Mouse (Mus musculus) liver, postnatal 0 days (tissue): Measurements from ENCODE around the gene Wdr3. TPM values are rescaled to one million over a fixed set of nuclear protein-coding genes. Genes with fewer than 3 reads are reported as not detected.
A peak's percentile ranks its signal among the peaks of the same experiment; 100 is the strongest.

Experiments
- ATAC-seq: fragments of 200-750 bp; cut with Nextera tagmentation; 2 replicates; pipeline ENCODE4 v1.8.0; 2017; ENCODE audit warnings: mild to moderate bottlenecking, moderate library complexity
- DNase-seq: peaks from one replicate; pipeline ENCODE4 v3.0.0-alpha.2; 2016
- H3K27ac ChIP-seq: fragments of 300-500 bp; sonication (generic); 2 replicates; pipeline ENCODE4 v1.5.1; 2014; ENCODE audit warnings: antibody characterized with exemption, moderate library complexity, mild to moderate bottlenecking, low read depth
- H3K27me3 ChIP-seq: fragments of 300-500 bp; sonication (generic); 2 replicates; pipeline ENCODE4 v1.6.1; 2014; ENCODE audit warnings: low read length, control low read depth, mixed read lengths; ENCODE audit not compliant: insufficient read depth
- H3K36me3 ChIP-seq: fragments of 300-500 bp; sonication (generic); replicated peaks from 2 replicates; pipeline ENCODE4 v1.6.1; 2014; ENCODE audit warnings: mild to moderate bottlenecking, control low read depth, low read length, moderate library complexity, mixed read lengths; ENCODE audit not compliant: insufficient read depth
- H3K4me1 ChIP-seq: fragments of 300-500 bp; sonication (generic); 2 replicates; pipeline ENCODE4 v1.6.1; 2014; ENCODE audit warnings: antibody characterized with exemption, mild to moderate bottlenecking, control low read depth; ENCODE audit not compliant: insufficient read depth
- H3K4me2 ChIP-seq: fragments of 300-500 bp; sonication (generic); 2 replicates; pipeline ENCODE4 v1.6.1; 2014; ENCODE audit warnings: low read depth, mild to moderate bottlenecking, low read length, moderate library complexity, mixed read lengths
- H3K4me3 ChIP-seq: fragments of 300-500 bp; sonication (generic); 2 replicates; pipeline ENCODE4 v1.5.1; 2014; ENCODE audit warnings: low read depth, low read length
- H3K9ac ChIP-seq: fragments of 300-500 bp; sonication (generic); replicated peaks from 2 replicates; pipeline ENCODE4 v1.6.1; 2014; ENCODE audit warnings: mild to moderate bottlenecking, moderate library complexity
- H3K9me3 ChIP-seq: fragments of 300-500 bp; sonication (generic); 2 replicates; pipeline ENCODE4 v1.6.1; 2016; ENCODE audit warnings: mild to moderate bottlenecking, control low read depth, low read length, mixed read lengths
- CTCF ChIP-seq: sonication (generic); IDR thresholded peaks from 2 replicates; pipeline ENCODE4 v1.5.1; 2016; ENCODE audit warnings: antibody characterized with exemption, low read depth
- EP300 ChIP-seq: IDR thresholded peaks from 2 replicates; pipeline ENCODE4 v1.6.1; 2016; ENCODE audit warnings: antibody characterized with exemption, low read depth, mild to moderate bottlenecking
- WGBS: fragments of 180-500 bp; shearing (Covaris S2); extraction: QIAGEN DNeasy Blood & Tissue Kit; methylation state at CpG from one replicate; pipeline ENCODE4 v1.1.7; 2014; ENCODE audit not compliant: insufficient replicate concordance; 5-methylcytosine and 5-hydroxymethylcytosine counted together
- polyA plus RNA-seq: library from polyadenylated mRNA; unstranded; fragments of >200 nt; fragmentation: Nextera tagmentation; extraction: Ambion mirVana; gene quantifications from 2 replicates; pipeline ENCODE4 v1.2.1, GENCODE M21; 2015

Wdr3 gene
- 9.8 and 12.1 TPM in 2 replicates for polyA plus RNA-seq

GRCm38 (mm10) chr3:100162315-100163105 lies at the start of gene Wdr3, which contains the start of gene Gdap2:
TSS of gene Wdr3 (minus strand) at chr3:100162407.
TSS of gene Gdap2 (plus strand) at chr3:100162381.
- Histone ChIP-seq H3K4me3 (peak within 1 kb of the TSS; percentile 75), H3K9ac (peak within 1 kb of the TSS; percentile 80), H3K27me3 (no peaks in the 10 kb centered on the region), H3K36me3 (peaks cover 13% of the 10 kb centered on the region), H3K9me3 (no peaks in the 10 kb centered on the region), H3K4me1 (peaks cover 11% of the 10 kb centered on the region; the same call in 1 of the 2 replicates), H3K27ac (peak within 1 kb of the TSS; percentile 95), H3K4me2 (peak within 1 kb of the TSS; percentile 84)
- ATAC-seq (peak; percentile 96), DNase-seq (peak; percentile 96)
- TF ChIP-seq EP300 (no peak), CTCF (no peak)
- WGBS, result under 1% methylated on average over 55 of the region's 55 CpGs

- Histone ChIP-seq H3K36me3 (peaks cover 39% of the 10 kb centered on the region), H3K27ac (no peak overlapping the region), H3K9me3 (no peaks in the 10 kb centered on the region), H3K27me3 (no peaks in the 10 kb centered on the region), H3K4me1 (no peaks in the 10 kb centered on the region), H3K4me2 (no peak overlapping the region), H3K4me3 (no peak overlapping the region), H3K9ac (no peak overlapping the region)
- DNase-seq (no peak), ATAC-seq (no peak)
- 66% methylated on average over 1 of the region's 1 CpGs for WGBS
- TF ChIP-seq EP300 (no peak), CTCF (no peak)
Observed at GRCm38 (mm10) chr3:100206973-100207372, 44.8 kb upstream of the Wdr3 start.

GRCm38 (mm10) chr3:100201554-100201953 lies 39.3 kb upstream of the Wdr3 start:
- DNase-seq, result no peak
- WGBS, result 87% methylated on average over 7 of the region's 7 CpGs
- peaks cover 71% of the 10 kb centered on the region for H3K36me3 ChIP-seq

GRCm38 (mm10) chr3:100194210-100194609 lies 32.0 kb upstream of the Wdr3 start:
- Histone ChIP-seq H3K4me1 (no peaks in the 10 kb centered on the region), H3K36me3 (peaks cover 69% of the 10 kb centered on the region), H3K27ac (no peak overlapping the region), H3K4me3 (no peak overlapping the region), H3K9ac (no peak overlapping the region), H3K4me2 (no peak overlapping the region), H3K9me3 (no peaks in the 10 kb centered on the region), H3K27me3 (no peaks in the 10 kb centered on the region)
- TF ChIP-seq EP300 (no peak), CTCF (no peak)
- ATAC-seq, result no peak
- DNase-seq, result no peak
- 47% methylated on average over 5 of the region's 5 CpGs for WGBS

More at GRCm38 (mm10) chr3:100201554-100201953, 39.3 kb upstream of the Wdr3 start:
- no peak overlapping the region for H3K27ac ChIP-seq
- no peak overlapping the region for H3K4me2 ChIP-seq
- TF ChIP-seq CTCF (no peak), EP300 (no peak)
- H3K4me3 ChIP-seq, result no peak overlapping the region
- H3K9ac ChIP-seq, result no peak overlapping the region
- no peaks in the 10 kb centered on the region for H3K27me3 ChIP-seq
- no peaks in the 10 kb centered on the region for H3K9me3 ChIP-seq
- no peak for ATAC-seq
- no peaks in the 10 kb centered on the region for H3K4me1 ChIP-seq

GRCm38 (mm10) chr3:100189861-100190260 lies 27.7 kb upstream of the Wdr3 start:
- Histone ChIP-seq H3K9me3 (no peaks in the 10 kb centered on the region), H3K27me3 (no peaks in the 10 kb centered on the region), H3K4me3 (no peak overlapping the region), H3K36me3 (peaks cover 56% of the 10 kb centered on the region), H3K4me1 (no peaks in the 10 kb centered on the region), H3K9ac (no peak overlapping the region), H3K4me2 (no peak overlapping the region), H3K27ac (no peak overlapping the region)
- 82% methylated on average over 11 of the region's 11 CpGs for WGBS
- DNase-seq (no peak), ATAC-seq (no peak)
- TF ChIP-seq CTCF, result no peak
- no peak for TF ChIP-seq EP300

- WGBS, result 48% methylated on average over 1 of the region's 1 CpGs
Observed at GRCm38 (mm10) chr3:100189444-100189843, 27.2 kb upstream of the Wdr3 start.

More at GRCm38 (mm10) chr3:100189444-100189843, 27.2 kb upstream of the Wdr3 start:
- no peaks in the 10 kb centered on the region for H3K4me1 ChIP-seq
- H3K36me3 ChIP-seq, result peaks cover 54% of the 10 kb centered on the region
- no peaks in the 10 kb centered on the region for H3K9me3 ChIP-seq
- TF ChIP-seq EP300 (no peak), CTCF (peak; percentile 77)
- H3K27me3 ChIP-seq, result no peaks in the 10 kb centered on the region
- no peak overlapping the region for H3K4me2 ChIP-seq
- no peak overlapping the region for H3K4me3 ChIP-seq
- no peak overlapping the region for H3K9ac ChIP-seq
- ATAC-seq (no peak), DNase-seq (peak; percentile 51)
- no peak overlapping the region for H3K27ac ChIP-seq
